ENCODE assay signal across 17 mouse cellular contexts in the genomic region with DNA sequence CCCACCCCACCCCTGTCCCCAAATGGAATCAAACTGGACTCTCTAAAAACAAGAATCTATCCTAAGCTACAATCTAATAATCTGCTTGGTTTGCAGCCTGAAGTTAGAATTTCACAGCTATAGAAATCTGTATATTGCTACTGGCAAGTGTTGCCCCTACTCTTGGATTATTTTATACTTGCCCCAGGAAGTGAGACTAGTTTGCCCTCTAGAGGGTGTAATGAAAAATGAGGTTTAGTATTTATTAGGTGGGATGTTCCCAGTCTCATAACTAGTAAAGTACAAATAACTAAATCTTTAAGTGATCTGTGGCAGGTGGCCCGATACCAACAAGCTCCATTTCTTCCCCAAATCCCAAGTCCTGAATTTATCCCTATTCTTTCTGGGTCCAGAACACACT. TPM values are rescaled to one million over a fixed set of nuclear protein-coding genes. Genes with fewer than 3 reads are reported as not detected.
DNase-seq lines count a peak whose midpoint lies in the region; ATAC-seq and TF ChIP-seq lines count a peak whose summit lies in the region.
"Had no signal": no experiment of that assay in that cellular context is flagged by ENCODE, and none has a peak within 500 bp of the region (broad histone marks: within the 10 kb centered on the region; RNA-seq: fewer than 3 reads in every experiment).

No protein-coding gene starts in this region.

- no peak overlapping the region for H3K4me2 ChIP-seq in intestine, postnatal 0 days (replicated peaks; ENCODE audit: low read depth)
- no peak overlapping the region for H3K4me2 ChIP-seq in intestine, embryonic 16.5 days (ENCODE audit: low read depth, low read length)
- H3K4me2 ChIP-seq: forebrain, embryonic 15.5 days; hindbrain, embryonic 14.5 days; liver, embryonic 13.5 days; neural tube, embryonic 13.5 days had no signal

- H3K27me3 ChIP-seq in intestine, postnatal 0 days (replicated peaks; ENCODE audit: control insufficient read depth, insufficient read depth, low read length), result no peaks in the 10 kb centered on the region
- H3K27me3 ChIP-seq in intestine, embryonic 16.5 days (replicated peaks; ENCODE audit: control insufficient read depth, insufficient read depth, low read length), result no peaks in the 10 kb centered on the region
- H3K27me3 ChIP-seq: forebrain, embryonic 15.5 days; liver, embryonic 13.5 days; neural tube, embryonic 13.5 days had no signal

- H3K4me1 ChIP-seq in intestine, postnatal 0 days (replicated peaks; ENCODE audit: control insufficient read depth, insufficient read depth, low read length), result 0 out of 2 replicates have a peak, but pooled peaks cover 2% of the 10 kb centered on the region
- H3K4me1 ChIP-seq in intestine, embryonic 16.5 days (ENCODE audit: control insufficient read depth, insufficient read depth, low read length), result peaks cover 5% of the 10 kb centered on the region; the same call in 1 of the 2 replicates
- H3K4me1 ChIP-seq: forebrain, embryonic 15.5 days; liver, embryonic 13.5 days; neural tube, embryonic 13.5 days had no signal

- 0 out of 2 replicates have a peak, but pooled peaks cover 4% of the 10 kb centered on the region for H3K36me3 ChIP-seq in intestine, postnatal 0 days (ENCODE audit: control insufficient read depth, insufficient read depth)
- 0 out of 2 replicates have a peak, but pooled peaks cover 2% of the 10 kb centered on the region for H3K36me3 ChIP-seq in intestine, embryonic 16.5 days (ENCODE audit: control insufficient read depth, insufficient read depth, low read length)
- H3K36me3 ChIP-seq: forebrain, embryonic 15.5 days; liver, embryonic 13.5 days; neural tube, embryonic 13.5 days had no signal

- no peaks in the 10 kb centered on the region for H3K9me3 ChIP-seq in intestine, postnatal 0 days (ENCODE audit: control insufficient read depth)
- no peaks in the 10 kb centered on the region for H3K9me3 ChIP-seq in intestine, embryonic 16.5 days (ENCODE audit: control insufficient read depth, low read length)
- H3K9me3 ChIP-seq: forebrain, embryonic 15.5 days; liver, embryonic 13.5 days; neural tube, embryonic 13.5 days had no signal

- no peak for ATAC-seq in intestine, postnatal 0 days
- no peak for ATAC-seq in intestine, embryonic 16.5 days
- peak; percentile 74 for ATAC-seq in CD4-positive, CD25-positive, alpha-beta regulatory T cell, adult 4 months
- peak; percentile 51 for ATAC-seq in megakaryocyte progenitor cell, adult 5-6 weeks (replicated peaks; ENCODE audit: poor library complexity)
- ATAC-seq: forebrain, embryonic 15.5 days; midbrain, embryonic 16.5 days had no signal

- no peak overlapping the region for H3K4me3 ChIP-seq in intestine, postnatal 0 days (ENCODE audit: low read depth, low read length)
- no peak overlapping the region for H3K4me3 ChIP-seq in intestine, embryonic 16.5 days (ENCODE audit: low read length)
- H3K4me3 ChIP-seq: forebrain, embryonic 15.5 days; liver, embryonic 13.5 days; neural tube, embryonic 13.5 days had no signal

- H3K9ac ChIP-seq in intestine, postnatal 0 days (ENCODE audit: low read depth, low read length), result no peak overlapping the region
- no peak overlapping the region for H3K9ac ChIP-seq in intestine, embryonic 16.5 days (ENCODE audit: low read depth, low read length)
- H3K9ac ChIP-seq: forebrain, embryonic 15.5 days; hindbrain, embryonic 14.5 days; liver, embryonic 13.5 days; neural tube, embryonic 13.5 days had no signal

- peak; percentile 64 for DNase-seq in 416B (ENCODE audit: low read depth)
- no peak for DNase-seq in right cerebral cortex, postnatal 36 days (ENCODE audit: low spot score in 2 of 2)
- no peak for DNase-seq in cerebellum, adult 18-20 months
- no peak for DNase-seq in thymus, postnatal 25 days
- DNase-seq: cerebellum, adult 11-12 months; gastrocnemius, postnatal 14 days; layer of hippocampus, adult 9-11 months; liver, embryonic 13.5 days; lung, postnatal 36 days had no signal

- H3K27ac ChIP-seq in intestine, postnatal 0 days (ENCODE audit: low read depth, low read length), result no peak overlapping the region
- H3K27ac ChIP-seq in intestine, embryonic 16.5 days (ENCODE audit: low read length), result no peak overlapping the region
- H3K27ac ChIP-seq: forebrain, embryonic 15.5 days; hindbrain, embryonic 14.5 days; liver, embryonic 13.5 days; neural tube, embryonic 13.5 days had no signal

- 89% methylated on average over 1 of the region's 1 CpGs for WGBS in intestine, postnatal 0 days
- 95% methylated on average over 1 of the region's 1 CpGs for WGBS in intestine, embryonic 16.5 days

- TF ChIP-seq CTCF in intestine, postnatal 0 days (IDR thresholded peaks at IDR 0.05; ENCODE audit: low read depth), result peak; percentile 60

RNA-seq across cellular contexts. Expression of a gene that starts 29.1 kb away (rescaled TPM):
- 19.1 and 19.9 TPM in 2 replicates for polyA plus RNA-seq in intestine, postnatal 0 days (2015; fragmentation: Nextera tagmentation; extraction: Ambion mirVana)
- polyA plus RNA-seq in intestine, embryonic 16.5 days (2015; fragmentation: Nextera tagmentation; extraction: Ambion mirVana), result 35.1 and 41.4 TPM in 2 replicates
- polyA plus RNA-seq in CD4-positive, CD25-positive, alpha-beta regulatory T cell, adult 4 months (2017; shearing (Covaris generic)), result 10 to 100 TPM; 30.3 to 32.9 TPM
- total RNA-seq in megakaryocyte progenitor cell, adult 5-6 weeks (2015), result 31.4 and 38.5 TPM in 2 replicates
- total RNA-seq in megakaryocyte progenitor cell, adult 5-6 weeks (2017), result 74.3 and 80.6 TPM in 2 replicates

Comparison
In these comparisons a context has a peak if more than half of its experiments do, and no peak if none do; other contexts are left out.
1. ATAC-seq: peak in CD4-positive, CD25-positive, alpha-beta regulatory T cell, adult 4 months (single experiment) and megakaryocyte progenitor cell, adult 5-6 weeks (single experiment); none in intestine, postnatal 0 days (single experiment) and intestine, embryonic 16.5 days (single experiment).